27 mouse cellular contexts compared by ENCODE assay signal in the genomic region with DNA sequence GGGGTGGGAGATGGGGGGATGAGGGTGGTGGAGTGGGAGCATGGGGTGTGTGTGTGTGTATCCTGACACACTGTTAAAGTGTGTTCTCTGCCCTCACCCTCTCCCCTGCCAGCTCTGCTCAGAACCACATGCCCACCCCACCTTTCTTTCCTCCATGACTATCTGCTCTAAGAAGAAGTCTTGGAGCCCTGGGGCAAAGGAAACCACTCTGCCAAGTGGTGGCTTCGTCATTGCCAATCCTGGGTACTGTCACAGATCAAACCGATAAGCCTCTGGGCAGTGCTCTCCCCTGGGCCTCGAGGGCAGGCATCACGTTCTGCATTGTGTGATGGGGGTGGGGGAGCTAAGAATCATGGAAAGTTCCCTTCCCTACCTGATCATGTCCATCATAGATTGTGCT. TPM values are rescaled to one million over a fixed set of nuclear protein-coding genes. Genes with fewer than 3 reads are reported as not detected.
DNase-seq lines count a peak whose midpoint lies in the region; ATAC-seq lines count a peak whose summit lies in the region.
"Had no signal": no experiment of that assay in that cellular context is flagged by ENCODE, and none has a peak within 500 bp of the region (broad histone marks: within the 10 kb centered on the region; RNA-seq: fewer than 3 reads in every experiment).

No protein-coding gene starts in this region.

- ATAC-seq in activated CD4-positive, CD25-positive, alpha-beta regulatory T cell, adult 4 months = no peak
- ATAC-seq: hindbrain, embryonic 16.5 days; Patski had no signal

- H3K4me1 ChIP-seq in heart, embryonic 10.5 days = peaks cover 59% of the 10 kb centered on the region
- H3K4me1 ChIP-seq in limb, embryonic 10.5 days = peaks cover 48% of the 10 kb centered on the region

- peak overlapping the region; percentile 77 for H3K27ac ChIP-seq in heart, embryonic 10.5 days
- H3K27ac ChIP-seq in limb, embryonic 10.5 days = peak overlapping the region; percentile 79
- H3K27ac ChIP-seq: forebrain, embryonic 12.5 days; liver, embryonic 13.5 days; lung, embryonic 15.5 days; macrophage; midbrain, embryonic 12.5 days; neural tube, embryonic 12.5 days had no signal

- H3K9me3 ChIP-seq in heart, embryonic 10.5 days = no peaks in the 10 kb centered on the region
- H3K9me3 ChIP-seq in limb, embryonic 10.5 days (replicated peaks) = no peaks in the 10 kb centered on the region
- H3K9me3 ChIP-seq: forebrain, embryonic 12.5 days; heart, embryonic 12.5 days; limb, embryonic 13.5 days; liver, embryonic 13.5 days; lung, embryonic 15.5 days; midbrain, embryonic 12.5 days; neural tube, embryonic 12.5 days had no signal

- DNase-seq in heart, embryonic 10.5 days (ENCODE audit: low spot score) = no peak
- DNase-seq in heart, postnatal 4 days = no peak
- peak; percentile 70 for DNase-seq in 3134 (ENCODE audit: extremely low read depth, insufficient read length, low spot score)
- DNase-seq in MN1 (ENCODE audit: low spot score) = peak; percentile 44
- DNase-seq in limb, embryonic 10.5 days (ENCODE audit: low spot score) = no peak
- no peak for DNase-seq in layer of hippocampus, postnatal 36 days
- DNase-seq: adrenal gland, postnatal 10 days; B cell, adult 2 months; cerebellum, postnatal 14 days; embryo, embryonic 11 days; gastrocnemius, postnatal 36 days; heart, postnatal 36 days; kidney, adult 18-20 months; liver, embryonic 13.5 days; thymus, postnatal 36 days had no signal

- whole genome bisulfite sequencing in heart, embryonic 10.5 days = 39% methylated on average over 4 of the region's 4 CpGs
- WGBS in limb, embryonic 10.5 days = 42% methylated on average over 4 of the region's 4 CpGs

- H3K27me3 ChIP-seq in heart, embryonic 10.5 days (ENCODE audit: insufficient read depth, poor library complexity, severe bottlenecking) = no peaks in the 10 kb centered on the region
- no peaks in the 10 kb centered on the region for H3K27me3 ChIP-seq in limb, embryonic 10.5 days (ENCODE audit: low read depth, poor library complexity, severe bottlenecking)
- H3K27me3 ChIP-seq: forebrain, embryonic 12.5 days; heart, embryonic 12.5 days; limb, embryonic 13.5 days; liver, embryonic 13.5 days; lung, embryonic 15.5 days; midbrain, embryonic 12.5 days; neural tube, embryonic 12.5 days; Patski had no signal

- H3K4me3 ChIP-seq in heart, embryonic 10.5 days = no peak overlapping the region
- no peak overlapping the region for H3K4me3 ChIP-seq in limb, embryonic 10.5 days
- H3K4me3 ChIP-seq: forebrain, embryonic 12.5 days; heart, embryonic 12.5 days; limb, embryonic 13.5 days; liver, embryonic 13.5 days; lung, embryonic 15.5 days; midbrain, embryonic 12.5 days; neural tube, embryonic 12.5 days had no signal

- H3K36me3 ChIP-seq in heart, embryonic 10.5 days = no peaks in the 10 kb centered on the region
- H3K36me3 ChIP-seq in limb, embryonic 10.5 days = no peaks in the 10 kb centered on the region
- H3K36me3 ChIP-seq: forebrain, embryonic 12.5 days; heart, embryonic 12.5 days; limb, embryonic 13.5 days; liver, embryonic 13.5 days; lung, embryonic 15.5 days; midbrain, embryonic 12.5 days; neural tube, embryonic 12.5 days had no signal

RNA-seq across cellular contexts. Expression of a gene that starts 2.3 kb away (rescaled TPM):
- polyA plus RNA-seq in heart, embryonic 10.5 days (2016; fragmentation: Nextera tagmentation; extraction: Ambion mirVana) = 0.15 and 0.20 TPM in 2 replicates
- not detected for total RNA-seq in heart, postnatal 4 days (2021)
- polyA plus RNA-seq in limb, embryonic 10.5 days (2016; fragmentation: Nextera tagmentation; extraction: Ambion mirVana) = 0.18 and 0.19 TPM in 2 replicates
- polyA plus RNA-seq in activated CD4-positive, CD25-positive, alpha-beta regulatory T cell, adult 4 months (2017; shearing (Covaris generic)) = not detected
- not detected for total RNA-seq in layer of hippocampus, postnatal 36 days (2021)
- total RNA-seq: gastrocnemius, postnatal 36 days; heart, postnatal 36 days; layer of hippocampus, postnatal 10 days; left cerebral cortex, postnatal 10 days had no signal
- polyA plus RNA-seq: forebrain, embryonic 12.5 days; hindbrain, embryonic 16.5 days; liver, embryonic 13.5 days; lung, embryonic 15.5 days; macrophage; Patski had no signal

RNA-seq across cellular contexts. Expression of a gene that starts 4.6 kb away (rescaled TPM):
- 38.2 and 64.9 TPM in 2 replicates for polyA plus RNA-seq in heart, embryonic 10.5 days (2016; fragmentation: Nextera tagmentation; extraction: Ambion mirVana)
- 10 to 100 TPM; 60.0 to 68.2 TPM for total RNA-seq in heart, postnatal 4 days (2021)
- polyA plus RNA-seq in limb, embryonic 10.5 days (2016; fragmentation: Nextera tagmentation; extraction: Ambion mirVana) = 1.8 and 2.4 TPM in 2 replicates
- not detected for polyA plus RNA-seq in activated CD4-positive, CD25-positive, alpha-beta regulatory T cell, adult 4 months (2017; shearing (Covaris generic))
- total RNA-seq in layer of hippocampus, postnatal 36 days (2021) = not detected
- polyA plus RNA-seq: Patski had no signal

Comparison
In these comparisons a context has a peak if more than half of its experiments do, and no peak if none do; other contexts are left out.
1. DNase-seq: peak in 3134 (single experiment) and MN1 (single experiment); none in heart, embryonic 10.5 days (single experiment), heart, postnatal 4 days (single experiment), limb, embryonic 10.5 days (single experiment) and layer of hippocampus, postnatal 36 days (0 of 2).
2. RNA of a gene that starts 4.6 kb away (polyA plus RNA-seq): 38.2 to 64.9 TPM in heart, embryonic 10.5 days; 1.8 to 2.4 TPM in limb, embryonic 10.5 days and not detected in activated CD4-positive, CD25-positive, alpha-beta regulatory T cell, adult 4 months; every median in the first group is over 10 times any median in the second.